ENCODE assay signal across 8 mouse cellular contexts in the genomic region with DNA sequence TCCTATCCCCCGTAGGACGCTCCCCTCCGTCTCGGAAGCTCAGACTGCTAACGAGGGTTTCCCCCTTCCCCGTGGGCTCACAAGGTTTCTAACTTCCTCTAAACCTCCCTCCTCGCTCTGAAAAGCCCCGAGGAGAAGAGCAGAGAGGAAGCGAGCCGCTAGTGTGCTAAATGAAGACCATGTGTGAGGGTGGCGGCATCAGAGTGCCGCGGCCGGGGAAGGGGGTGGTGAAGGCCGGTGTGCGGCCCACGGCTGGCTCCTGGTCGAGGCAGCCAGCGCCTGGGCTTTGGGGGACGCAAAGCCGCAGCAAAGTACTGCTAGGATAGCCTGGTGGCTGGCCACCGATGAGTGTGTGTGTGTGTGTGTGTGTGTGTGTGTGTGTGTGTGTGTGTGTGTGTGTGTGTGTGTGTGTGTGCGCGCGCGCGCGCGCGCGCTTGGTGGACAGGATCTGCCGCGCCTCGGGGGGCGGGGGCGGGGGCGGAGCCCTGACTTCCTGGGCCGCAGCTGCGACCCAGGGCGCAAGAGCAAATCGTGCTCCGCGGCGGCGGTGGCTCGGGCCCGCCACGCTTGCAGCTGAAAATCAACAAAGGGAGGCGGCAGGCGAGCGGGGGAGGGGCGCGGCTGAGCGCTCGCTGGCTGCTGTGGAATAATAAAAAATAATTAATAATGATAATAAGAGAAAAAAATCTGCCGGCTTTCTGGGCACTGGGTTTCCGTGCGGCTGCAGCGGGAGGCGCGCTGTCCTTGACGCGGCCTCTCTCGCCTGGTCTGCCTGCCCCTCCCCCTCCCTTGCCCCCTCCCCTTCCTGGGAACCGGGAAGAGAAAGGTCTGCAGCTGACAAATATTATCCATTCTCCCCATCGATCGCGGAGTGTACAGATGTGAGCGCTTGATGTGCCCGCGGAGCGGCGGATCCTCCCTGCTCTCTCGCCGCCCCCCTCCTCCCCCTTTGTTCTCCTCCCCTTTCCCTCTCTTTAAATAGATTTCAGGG. TPM values are rescaled to one million over a fixed set of nuclear protein-coding genes. Genes with fewer than 3 reads are reported as not detected.
DNase-seq lines count a peak whose midpoint lies in the region; ATAC-seq and TF ChIP-seq lines count a peak whose summit lies in the region.

No protein-coding gene starts in this region.

- no peaks in the 10 kb centered on the region for H3K36me3 ChIP-seq in intestine, embryonic 15.5 days
- no peaks in the 10 kb centered on the region for H3K36me3 ChIP-seq in lung, postnatal 0 days (ENCODE audit: insufficient read depth, low read length)

- H3K4me2 ChIP-seq in intestine, embryonic 15.5 days (replicated peaks) = peak overlapping the region; percentile 86
- H3K4me2 ChIP-seq in lung, postnatal 0 days (replicated peaks; ENCODE audit: low read depth, low read length) = peak overlapping the region; percentile 72

- intact Hi-C loops in gastrocnemius, postnatal 36 days (cut with DNase I) = loop anchor here (10.0 kb wide), 1 partner anchor 501 kb away; no protein-coding TSS in a partner anchor

- H3K9me3 ChIP-seq in intestine, embryonic 15.5 days = no peaks in the 10 kb centered on the region
- no peaks in the 10 kb centered on the region for H3K9me3 ChIP-seq in lung, postnatal 0 days (ENCODE audit: low read length)

- peaks cover 55% of the 10 kb centered on the region for H3K27me3 ChIP-seq in intestine, embryonic 15.5 days (replicated peaks)
- no peaks in the 10 kb centered on the region; the same call in 1 of the 2 replicates for H3K27me3 ChIP-seq in lung, postnatal 0 days (replicated peaks; ENCODE audit: insufficient read depth, low read length)

- H3K9ac ChIP-seq in intestine, embryonic 15.5 days = peak overlapping the region; percentile 45; the same call in 1 of the 2 replicates
- H3K9ac ChIP-seq in lung, postnatal 0 days (replicated peaks; ENCODE audit: low read depth) = no peak overlapping the region

- peak overlapping the region; percentile 37 for H3K4me3 ChIP-seq in intestine, embryonic 15.5 days (replicated peaks)
- peak overlapping the region; percentile 34 for H3K4me3 ChIP-seq in lung, postnatal 0 days (ENCODE audit: low read depth, low read length)

- peak; percentile 87 for DNase-seq in A20 (ENCODE audit: low read depth, low spot score)
- peak; percentile 33 for DNase-seq in cerebellum, adult 11 months
- DNase-seq in gastrocnemius, postnatal 36 days = peak; percentile 59 to 61
- DNase-seq in lung, postnatal 0 days (ENCODE audit: low spot score) = peak; percentile 71
- DNase-seq in retina, embryonic 14.5 days (ENCODE audit: low spot score) = peak; percentile 71
- no peak for DNase-seq in right cerebral cortex, adult 2 months (ENCODE audit: low spot score in 2 of 2)

- ATAC-seq in CD4-positive, CD25-positive, alpha-beta regulatory T cell, adult 4 months = peak; percentile 74
- peak; percentile 52 for ATAC-seq in intestine, embryonic 15.5 days
- ATAC-seq in lung, postnatal 0 days = peak; percentile 42

- peaks cover 17% of the 10 kb centered on the region for H3K4me1 ChIP-seq in intestine, embryonic 15.5 days (replicated peaks)
- no peaks in the 10 kb centered on the region for H3K4me1 ChIP-seq in lung, postnatal 0 days (ENCODE audit: insufficient read depth, low read depth, low read length)

- H3K27ac ChIP-seq in intestine, embryonic 15.5 days = peak overlapping the region; percentile 81
- peak overlapping the region; percentile 82 for H3K27ac ChIP-seq in lung, postnatal 0 days (ENCODE audit: low read length)

- TF ChIP-seq CTCF in lung, postnatal 0 days (IDR thresholded peaks at IDR 0.05) = no peak

- TF ChIP-seq EP300 in lung, postnatal 0 days (IDR thresholded peaks at IDR 0.05) = no peak

- WGBS in intestine, embryonic 15.5 days = 3% methylated on average over 49 of the region's 75 CpGs
- 4% methylated on average over 36 of the region's 75 CpGs for WGBS in lung, postnatal 0 days

RNA-seq across cellular contexts. Expression of gene Bcor, which starts 24.7 kb away (rescaled TPM):
- 10 to 100 TPM; 24.2 to 26.1 TPM for polyA plus RNA-seq in CD4-positive, CD25-positive, alpha-beta regulatory T cell, adult 4 months (2017; shearing (Covaris generic))
- 10 to 100 TPM; 10.4 to 14.4 TPM for total RNA-seq in gastrocnemius, postnatal 36 days (2021)
- polyA plus RNA-seq in intestine, embryonic 15.5 days (2015; fragmentation: Nextera tagmentation; extraction: Ambion mirVana) = 12.4 and 13.7 TPM in 2 replicates
- 8.2 and 12.0 TPM in 2 replicates for polyA plus RNA-seq in lung, postnatal 0 days (2015; fragmentation: Nextera tagmentation; extraction: Ambion mirVana)

Comparison
In these comparisons a context has a peak if more than half of its experiments do, and no peak if none do; other contexts are left out.
1. DNase-seq: peak in A20 (single experiment), cerebellum, adult 11 months (single experiment), gastrocnemius, postnatal 36 days (2 of 2), lung, postnatal 0 days (single experiment) and retina, embryonic 14.5 days (single experiment); none in right cerebral cortex, adult 2 months (0 of 2).
2. Peak in every context shown above with its lines, with median percentiles within 50 percentile points of each other: ATAC-seq.